Mouse (Mus musculus): ENCODE results near the gene Flnb. TPM values are rescaled to one million over a fixed set of nuclear protein-coding genes. Genes with fewer than 3 reads are reported as not detected.

Flnb gene
- total and polyA plus RNA-seq, 3 experiments: 0.43 to 2.0 (median 1.8) TPM

DNA sequence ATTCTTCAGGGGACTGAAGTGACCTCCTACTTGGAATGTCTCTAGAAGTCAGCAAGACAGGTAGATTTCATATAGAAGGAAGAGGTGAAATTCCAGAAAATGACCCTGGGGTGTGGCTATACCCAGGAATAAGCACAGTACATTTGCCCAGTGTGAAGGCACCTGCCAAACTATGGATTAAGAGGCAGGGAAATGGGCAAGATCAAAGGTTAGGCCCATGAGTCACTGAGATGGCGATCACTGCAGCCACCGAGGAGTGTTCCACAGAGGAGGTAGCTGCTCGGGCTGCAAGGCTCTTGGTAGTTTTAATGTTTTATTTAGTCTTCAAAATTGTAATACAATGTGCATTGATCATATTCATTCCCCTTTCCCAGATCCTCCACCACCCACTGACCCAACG is 21.8 kb upstream of the Flnb start:
- ATAC-seq (ENCODE audit: extremely low read depth, insufficient number of reproducible peaks, low FRiP score, poor library complexity, severe bottlenecking): no peak
- H3K27me3 ChIP-seq (ENCODE audit: insufficient read depth, low read length): peaks cover 10% of the 10 kb centered on the region; the same call in 1 of the 2 replicates

GRCm38 (mm10) chr14:7800611-7801010 is 17.1 kb upstream of the Flnb start:
- no peak overlapping the region for H3K4me3 ChIP-seq (ENCODE audit: low read depth, low read length)
- peaks cover 10% of the 10 kb centered on the region for H3K4me1 ChIP-seq (ENCODE audit: insufficient read depth, low read depth, low read length)
- ATAC-seq (ENCODE audit: extremely low read depth, insufficient number of reproducible peaks, low FRiP score, poor library complexity, severe bottlenecking) (no peak), DNase-seq (ENCODE audit: low spot score) (no peak)
- H3K27me3 ChIP-seq (ENCODE audit: insufficient read depth, low read length): no peaks in the 10 kb centered on the region
- TF ChIP-seq GATA2 (IDR thresholded peaks at IDR 0.05; ENCODE audit: borderline replicate concordance, low read depth, low read length) (no peak), CTCF (IDR thresholded peaks at IDR 0.05; ENCODE audit: low read depth, low read length) (no peak), TAL1 (conservative IDR thresholded peaks at IDR 0.05; ENCODE audit: low read depth, low read length) (no peak), GATA1 (IDR thresholded peaks at IDR 0.05; ENCODE audit: borderline replicate concordance, low read length) (no peak), POLR2AphosphoS5 (IDR thresholded peaks at IDR 0.05; ENCODE audit: insufficient replicate concordance, low read depth, low read length) (no peak)
- no peaks in the 10 kb centered on the region for H3K36me3 ChIP-seq (replicated peaks)
- no peaks in the 10 kb centered on the region for H3K9me3 ChIP-seq (replicated peaks)

More for the DNA sequence above, 21.8 kb upstream of the Flnb start:
- no peak overlapping the region for H3K4me3 ChIP-seq (ENCODE audit: low read depth, low read length)
- TF ChIP-seq GATA2 (IDR thresholded peaks at IDR 0.05; ENCODE audit: borderline replicate concordance, low read depth, low read length): no peak
- H3K36me3 ChIP-seq (replicated peaks): no peaks in the 10 kb centered on the region
- no peaks in the 10 kb centered on the region for H3K4me1 ChIP-seq (ENCODE audit: insufficient read depth, low read depth, low read length)
- no peak for DNase-seq (ENCODE audit: low spot score)
- no peaks in the 10 kb centered on the region for H3K9me3 ChIP-seq (replicated peaks)

DNA sequence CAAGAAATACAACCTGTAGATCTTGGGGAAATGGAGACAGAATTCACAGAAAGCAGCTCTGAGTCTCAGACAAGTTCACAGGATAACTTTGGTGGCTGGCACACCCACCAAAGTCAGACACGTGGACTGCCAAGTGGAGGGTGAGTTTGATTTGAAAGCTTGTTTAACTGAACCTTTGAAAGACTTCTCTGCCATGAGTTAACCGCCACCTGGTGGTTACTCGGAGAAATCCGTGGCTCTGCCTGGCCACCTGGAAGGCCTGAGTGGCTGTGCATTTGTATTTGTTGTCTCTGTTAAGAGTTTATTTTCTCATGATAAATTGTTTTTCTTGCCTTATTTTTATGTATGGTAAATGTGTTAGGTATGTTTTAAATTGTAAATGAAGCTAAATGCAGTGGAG is 15.9 kb upstream of the Flnb start:
- DNase-seq (ENCODE audit: low spot score) (no peak), ATAC-seq (ENCODE audit: extremely low read depth, insufficient number of reproducible peaks, low FRiP score, poor library complexity, severe bottlenecking) (no peak)
- H3K27me3 ChIP-seq (ENCODE audit: insufficient read depth, low read length): peaks cover 4% of the 10 kb centered on the region; the same call in 1 of the 2 replicates
- H3K36me3 ChIP-seq (replicated peaks): no peaks in the 10 kb centered on the region
- TF ChIP-seq CTCF (IDR thresholded peaks at IDR 0.05; ENCODE audit: low read depth, low read length) (0 out of 2 replicates have a peak, but pooled peaks have one; percentile 18), GATA2 (IDR thresholded peaks at IDR 0.05; ENCODE audit: borderline replicate concordance, low read depth, low read length) (no peak)
- H3K4me1 ChIP-seq (ENCODE audit: insufficient read depth, low read depth, low read length): peaks cover 10% of the 10 kb centered on the region
- H3K9me3 ChIP-seq (replicated peaks): no peaks in the 10 kb centered on the region
- H3K4me3 ChIP-seq (ENCODE audit: low read depth, low read length): no peak overlapping the region

DNA sequence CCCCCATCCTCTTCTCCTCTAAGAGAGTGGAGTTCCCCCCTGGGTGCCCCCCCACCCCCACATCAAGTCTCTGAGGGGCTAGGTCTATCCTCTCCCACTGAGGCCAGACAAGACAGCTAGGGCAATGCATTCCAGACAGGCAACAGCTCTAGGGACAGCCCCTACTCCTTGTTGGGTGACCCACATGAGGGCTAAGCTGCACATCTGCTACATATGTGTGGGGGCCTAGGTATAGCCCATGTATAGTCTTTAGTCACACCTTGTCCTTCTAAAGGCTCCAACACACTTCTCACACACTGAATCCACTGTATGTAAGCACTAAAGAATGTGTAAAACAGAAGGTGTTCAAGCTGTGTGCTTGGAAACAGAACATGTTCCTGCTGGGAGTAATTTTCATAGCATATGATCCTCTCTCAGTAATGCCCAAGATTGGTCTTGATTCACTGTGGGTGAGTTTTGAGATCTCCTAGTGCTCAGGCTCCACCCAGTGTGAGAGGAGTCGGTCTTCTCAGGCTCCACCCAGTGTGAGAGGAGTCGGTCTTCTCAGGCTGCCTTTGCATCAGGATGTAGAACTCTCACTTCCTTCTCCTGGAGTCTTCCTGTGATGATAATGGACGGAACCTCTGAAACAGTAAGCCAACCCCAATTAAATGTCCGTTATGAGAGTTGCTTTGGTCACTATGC is 13.7 kb upstream of the Flnb start:
- no peaks in the 10 kb centered on the region for H3K36me3 ChIP-seq (replicated peaks)
- ATAC-seq (ENCODE audit: extremely low read depth, insufficient number of reproducible peaks, low FRiP score, poor library complexity, severe bottlenecking): no peak
- H3K4me1 ChIP-seq (ENCODE audit: insufficient read depth, low read depth, low read length): peaks cover 22% of the 10 kb centered on the region
- H3K27me3 ChIP-seq (ENCODE audit: insufficient read depth, low read length): peaks cover 9% of the 10 kb centered on the region; the same call in 1 of the 2 replicates
- DNase-seq (ENCODE audit: low spot score): no peak
- H3K4me3 ChIP-seq (ENCODE audit: low read depth, low read length): no peak overlapping the region
- H3K9me3 ChIP-seq (replicated peaks): no peaks in the 10 kb centered on the region
- TF ChIP-seq GATA1 (IDR thresholded peaks at IDR 0.05; ENCODE audit: borderline replicate concordance, low read length): no peak

GRCm38 (mm10) chr14:7804558-7804905 is 13.2 kb upstream of the Flnb start:
- ATAC-seq (ENCODE audit: extremely low read depth, insufficient number of reproducible peaks, low FRiP score, poor library complexity, severe bottlenecking) (no peak), DNase-seq (ENCODE audit: low spot score) (no peak)
- H3K4me3 ChIP-seq (ENCODE audit: low read depth, low read length): no peak overlapping the region
- no peaks in the 10 kb centered on the region for H3K9me3 ChIP-seq (replicated peaks)
- peaks cover 9% of the 10 kb centered on the region; the same call in 1 of the 2 replicates for H3K27me3 ChIP-seq (ENCODE audit: insufficient read depth, low read length)
- H3K36me3 ChIP-seq (replicated peaks): no peaks in the 10 kb centered on the region
- H3K4me1 ChIP-seq (ENCODE audit: insufficient read depth, low read depth, low read length): peaks cover 24% of the 10 kb centered on the region
- TF ChIP-seq GATA2 (IDR thresholded peaks at IDR 0.05; ENCODE audit: borderline replicate concordance, low read depth, low read length): no peak
- no peak for TF ChIP-seq TAL1 (conservative IDR thresholded peaks at IDR 0.05; ENCODE audit: low read depth, low read length)
- TF ChIP-seq CTCF (IDR thresholded peaks at IDR 0.05; ENCODE audit: low read depth, low read length): no peak
- TF ChIP-seq POLR2AphosphoS5 (IDR thresholded peaks at IDR 0.05; ENCODE audit: insufficient replicate concordance, low read depth, low read length): no peak

- no peak for ATAC-seq (ENCODE audit: extremely low read depth, insufficient number of reproducible peaks, low FRiP score, poor library complexity, severe bottlenecking)
- no peak for TF ChIP-seq CTCF (IDR thresholded peaks at IDR 0.05; ENCODE audit: low read depth, low read length)
- DNase-seq (ENCODE audit: low spot score): no peak
- Histone ChIP-seq H3K27me3 (ENCODE audit: insufficient read depth, low read length) (peaks cover 9% of the 10 kb centered on the region; the same call in 1 of the 2 replicates), H3K9me3 (replicated peaks) (no peaks in the 10 kb centered on the region), H3K4me3 (ENCODE audit: low read depth, low read length) (no peak overlapping the region), H3K36me3 (replicated peaks) (no peaks in the 10 kb centered on the region), H3K4me1 (ENCODE audit: insufficient read depth, low read depth, low read length) (peaks cover 28% of the 10 kb centered on the region)
These were observed 10.0 kb upstream of the Flnb start for GRCm38 (mm10) chr14:7807711-7808110.

DNA sequence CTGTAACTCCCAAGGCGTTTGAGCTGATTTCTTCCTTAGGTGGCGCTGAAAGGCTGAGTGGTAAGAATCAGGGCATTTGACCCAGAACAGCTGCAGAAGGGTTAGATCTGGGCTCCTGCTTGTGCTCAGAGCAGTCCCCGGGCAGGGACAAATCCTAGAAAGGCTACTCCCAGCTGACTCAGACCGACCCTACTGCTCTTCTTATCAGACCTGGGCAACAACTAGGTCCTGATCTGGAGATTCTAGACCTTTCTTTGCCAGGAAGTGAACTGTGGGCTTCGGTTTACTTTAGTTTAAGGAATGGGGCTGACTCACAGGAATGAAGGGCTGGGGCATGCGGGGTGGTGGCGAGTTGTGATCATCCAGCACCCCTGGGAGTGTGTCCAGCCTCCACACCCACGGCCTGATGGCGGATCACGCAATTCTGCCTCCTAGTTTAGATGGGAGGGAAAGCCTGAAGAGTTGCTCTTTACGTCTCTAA is 9.2 kb upstream of the Flnb start:
- DNase-seq (ENCODE audit: low spot score) (no peak), ATAC-seq (ENCODE audit: extremely low read depth, insufficient number of reproducible peaks, low FRiP score, poor library complexity, severe bottlenecking) (peak; percentile 63)
- no peak overlapping the region for H3K4me3 ChIP-seq (ENCODE audit: low read depth, low read length)
- no peaks in the 10 kb centered on the region for H3K9me3 ChIP-seq (replicated peaks)
- no peaks in the 10 kb centered on the region for H3K36me3 ChIP-seq (replicated peaks)
- peaks cover 28% of the 10 kb centered on the region for H3K4me1 ChIP-seq (ENCODE audit: insufficient read depth, low read depth, low read length)
- H3K27me3 ChIP-seq (ENCODE audit: insufficient read depth, low read length): peaks cover 9% of the 10 kb centered on the region; the same call in 1 of the 2 replicates
- no peak for TF ChIP-seq GATA1 (IDR thresholded peaks at IDR 0.05; ENCODE audit: borderline replicate concordance, low read length)
- TF ChIP-seq POLR2AphosphoS5 (IDR thresholded peaks at IDR 0.05; ENCODE audit: insufficient replicate concordance, low read depth, low read length): no peak
- no peak for TF ChIP-seq GATA2 (IDR thresholded peaks at IDR 0.05; ENCODE audit: borderline replicate concordance, low read depth, low read length)
- TF ChIP-seq CTCF (IDR thresholded peaks at IDR 0.05; ENCODE audit: low read depth, low read length): no peak
- no peak for TF ChIP-seq TAL1 (conservative IDR thresholded peaks at IDR 0.05; ENCODE audit: low read depth, low read length)

Measured in G1E (cell line).